Mouse (Mus musculus): Measurements from ENCODE around the gene Fryl.
"Not testable (repeated sequence)": the region's sequence is repeated elsewhere in the genome, so short reads cannot be mapped to it uniquely, and the experiment has no call there.

Gene Fryl

DNA sequence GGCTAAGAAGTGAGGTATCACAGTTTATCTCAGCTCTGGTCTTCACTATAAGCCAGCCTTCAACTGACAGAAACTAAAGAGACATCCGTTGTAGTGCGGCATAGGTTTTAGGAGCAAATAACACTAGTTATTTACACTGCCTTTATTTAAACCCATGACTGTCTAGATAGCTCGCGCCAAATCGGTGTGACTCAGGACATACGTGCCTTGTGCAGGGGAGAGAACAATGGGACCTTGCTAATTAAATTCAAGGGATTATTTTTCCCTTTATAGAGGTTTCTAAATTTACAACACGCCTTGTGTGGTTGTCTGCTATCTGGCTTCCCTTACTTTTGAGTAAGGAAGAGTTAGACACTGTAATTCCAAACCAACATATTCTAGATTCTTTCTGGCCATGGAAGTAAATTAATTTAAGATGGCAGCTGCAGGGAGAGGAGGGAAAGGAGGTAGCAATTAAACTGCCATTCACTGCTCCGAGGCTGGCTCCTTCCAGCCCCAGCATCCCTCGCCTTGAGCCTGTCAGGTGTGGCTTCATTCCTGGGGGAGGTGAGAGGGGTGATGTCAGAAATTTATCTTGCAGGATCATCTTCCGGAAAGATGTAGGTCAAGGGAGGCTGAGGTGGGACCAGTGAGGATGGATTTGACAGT, 154.0 kb downstream of the Fryl start:
- no peak for DNase-seq (ENCODE audit: low spot score)

DNA sequence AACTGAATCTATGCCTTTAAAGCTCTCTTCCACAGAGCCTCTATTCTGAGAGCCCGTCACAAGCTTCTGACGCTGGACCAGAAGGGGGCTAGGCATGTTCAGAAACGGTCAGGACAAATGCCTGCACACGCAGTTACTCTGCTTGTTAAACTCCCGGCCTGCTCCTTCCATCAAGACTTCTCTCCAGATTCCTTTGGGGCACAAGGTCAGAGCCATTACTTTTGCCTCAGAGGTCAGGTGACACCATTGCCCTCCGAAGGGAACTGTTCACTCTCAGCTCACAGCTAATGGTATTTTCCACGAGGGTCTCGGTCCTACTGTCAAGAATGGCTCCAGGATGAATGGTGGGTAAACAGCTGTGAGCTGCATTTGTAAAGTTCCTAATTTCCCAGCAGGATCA, 164.2 kb downstream of the Fryl start:
- DNase-seq (ENCODE audit: low spot score) = no peak

DNA sequence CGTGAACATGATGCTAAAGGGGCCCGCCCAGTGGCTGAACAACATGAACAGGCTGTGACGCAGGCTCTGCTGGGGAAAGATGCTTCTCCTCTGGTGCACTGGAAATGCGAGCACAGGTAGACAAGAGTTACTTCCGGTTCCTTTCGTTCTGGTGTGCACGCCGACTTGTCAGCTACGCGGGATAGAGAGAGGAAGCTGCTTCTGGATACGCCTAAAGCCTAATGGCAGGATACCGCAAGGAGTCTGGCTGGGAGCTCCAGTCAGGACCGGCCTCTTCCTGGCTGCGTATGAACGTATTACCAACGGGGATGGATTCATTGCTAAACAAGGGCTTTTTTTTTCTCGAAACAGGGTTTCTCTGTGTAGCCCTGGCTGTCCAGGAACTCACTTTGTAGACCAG, 167.3 kb downstream of the Fryl start:
- DNase-seq (ENCODE audit: low spot score) = no peak

DNA sequence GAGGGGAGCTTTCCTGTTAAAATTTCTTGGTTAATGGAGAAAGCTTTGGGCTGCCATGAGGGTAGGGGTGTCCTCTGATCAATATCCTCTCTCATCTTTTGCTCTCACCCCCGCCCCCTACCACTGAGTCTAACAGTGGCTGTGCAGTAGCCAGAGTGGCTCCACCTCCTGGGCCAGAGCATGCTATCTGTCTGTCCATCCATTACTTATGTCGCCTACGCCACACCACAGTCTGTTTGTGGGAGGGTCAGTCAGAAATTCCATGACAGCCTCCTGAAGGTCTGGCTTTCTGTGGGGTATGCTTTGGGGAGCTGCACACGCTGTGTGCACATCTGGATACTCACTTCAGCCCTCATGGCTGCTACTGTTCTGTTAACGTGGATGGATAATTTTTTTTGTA, 174.9 kb downstream of the Fryl start:
- DNase-seq (ENCODE audit: low spot score) = no peak

DNA sequence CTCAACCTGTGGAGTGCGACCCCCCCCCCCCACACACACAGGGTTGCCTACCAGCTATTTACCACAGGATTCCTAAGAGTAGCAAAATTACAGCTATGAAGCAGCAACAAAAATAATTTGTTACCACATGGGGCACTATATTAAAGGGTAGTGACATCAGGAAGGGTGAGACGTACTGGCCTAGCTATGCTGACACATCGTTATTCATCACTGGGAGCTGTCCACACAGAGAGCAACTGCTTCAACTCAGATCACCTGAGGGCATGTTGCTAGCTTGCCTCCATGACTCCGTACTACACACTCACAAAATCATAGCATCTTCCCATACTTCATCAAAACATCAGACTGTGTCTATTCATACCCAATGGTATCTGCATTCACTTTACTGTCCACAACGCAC, 176.6 kb downstream of the Fryl start:
- no peak for DNase-seq (ENCODE audit: low spot score)

DNA sequence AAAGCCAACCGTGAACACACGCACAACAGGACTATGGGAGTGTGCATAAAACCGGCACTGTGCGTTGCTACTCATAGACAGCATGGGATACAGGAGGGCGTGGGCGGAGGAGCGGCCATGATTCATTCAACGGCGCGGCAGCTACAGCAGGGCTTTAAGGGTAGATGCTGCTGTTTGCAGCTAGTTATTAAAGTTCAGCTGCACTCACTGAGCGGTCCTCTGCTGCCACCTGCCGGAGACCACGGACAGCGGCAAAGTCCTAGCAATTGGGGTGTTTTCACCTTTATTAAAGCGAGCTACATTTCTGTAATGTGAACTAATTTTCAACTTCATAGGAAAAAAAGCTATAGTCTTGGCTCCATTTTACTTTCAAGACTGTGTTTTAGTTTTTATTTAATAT, 185.1 kb downstream of the Fryl start:
- peak; percentile 42 for DNase-seq (ENCODE audit: low spot score)

DNA sequence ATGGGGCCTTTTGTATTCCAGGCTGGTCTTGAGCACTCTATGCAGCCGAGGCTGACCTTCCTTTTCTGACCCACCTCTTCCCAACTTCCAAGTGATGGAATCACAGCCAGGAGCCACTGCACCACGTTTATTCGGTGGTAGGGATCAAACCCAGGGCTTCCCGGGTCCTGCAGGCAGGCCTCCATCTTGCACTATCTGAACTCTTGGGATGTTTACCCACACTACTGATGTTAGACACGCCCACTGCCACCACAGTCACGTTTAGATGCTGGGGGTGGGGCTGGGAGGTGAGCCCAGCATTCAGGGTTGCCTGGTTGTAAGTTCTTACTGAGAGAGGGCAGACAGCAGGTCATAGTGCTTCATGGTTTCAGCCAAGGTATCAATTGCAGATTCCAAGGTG, 189.5 kb downstream of the Fryl start:
- DNase-seq (ENCODE audit: low spot score) = no peak

DNA sequence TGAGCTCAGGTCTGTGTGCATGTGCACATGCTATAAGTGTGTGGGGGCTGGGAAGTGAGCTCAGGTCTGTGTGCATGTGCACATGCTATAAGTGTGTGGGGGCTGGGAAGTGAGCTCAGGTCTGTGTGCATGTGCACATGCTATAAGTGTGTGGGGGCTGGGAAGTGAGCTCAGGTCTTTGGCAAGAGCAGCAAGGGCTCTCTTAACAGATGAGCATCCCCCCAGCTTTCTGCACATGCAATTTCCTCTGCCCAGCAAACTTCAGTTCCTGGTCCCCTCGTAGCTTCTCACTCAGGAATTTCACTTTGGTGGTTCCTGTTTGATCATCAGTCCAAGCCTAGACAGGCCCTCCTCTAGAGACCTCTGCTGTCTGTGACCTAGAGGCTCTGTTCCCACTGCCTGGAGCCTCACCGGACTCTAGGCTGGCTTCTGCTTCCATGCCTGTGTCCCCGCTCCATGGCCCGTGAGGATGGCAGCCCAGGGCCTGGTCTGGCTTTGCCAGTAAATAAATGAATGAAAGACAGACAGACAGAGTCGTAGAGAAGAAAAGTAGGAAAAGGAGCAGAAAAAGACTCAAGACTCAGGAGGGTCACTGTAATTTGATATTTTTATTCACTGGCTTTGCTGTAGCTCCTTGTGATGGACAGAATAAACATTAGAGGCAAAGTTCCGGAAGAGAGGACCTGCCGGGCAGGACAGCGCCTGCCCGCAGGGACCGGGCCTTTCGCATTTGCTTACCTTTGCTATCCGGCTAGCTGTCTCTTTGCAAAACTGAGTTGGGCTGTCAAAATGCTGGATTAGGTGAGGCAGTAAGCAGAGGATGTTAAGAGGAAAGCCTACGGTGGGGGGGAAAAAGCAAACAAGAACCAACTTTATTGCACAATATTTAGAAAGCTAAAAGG, 192.4 kb downstream of the Fryl start:
- no peak for DNase-seq (ENCODE audit: low spot score)

DNA sequence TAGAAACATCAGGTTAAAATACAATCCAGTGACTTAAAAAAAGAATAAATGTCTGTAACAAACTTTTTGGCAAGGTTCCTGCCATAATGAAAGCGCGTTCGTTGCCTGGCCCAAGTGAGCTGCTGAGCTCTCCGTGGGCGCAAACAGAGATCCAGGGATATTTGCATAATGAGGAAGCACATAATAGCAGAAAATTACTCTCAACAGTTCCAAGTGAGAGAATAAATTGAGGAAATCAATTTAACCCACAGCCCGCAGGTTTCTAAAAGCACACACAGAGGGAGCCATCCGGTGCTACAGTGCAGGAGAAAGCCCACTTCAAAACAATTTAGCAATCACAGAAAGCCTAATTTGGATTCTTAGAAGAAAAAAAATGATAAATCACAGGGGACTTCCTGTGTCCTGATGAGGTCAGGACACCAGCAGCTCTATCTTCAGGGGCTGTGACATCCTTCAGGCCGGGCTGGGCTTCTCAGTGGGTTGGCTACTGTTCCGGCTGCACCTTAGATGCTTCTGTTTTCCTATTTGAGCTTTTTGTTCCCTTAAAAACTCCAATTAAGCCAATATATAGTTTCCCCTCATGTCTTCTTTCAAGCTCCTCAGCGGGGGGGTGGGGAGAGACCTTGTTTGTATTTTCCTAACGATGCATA, 194.8 kb downstream of the Fryl start:
- no peak for DNase-seq (ENCODE audit: low spot score)

DNA sequence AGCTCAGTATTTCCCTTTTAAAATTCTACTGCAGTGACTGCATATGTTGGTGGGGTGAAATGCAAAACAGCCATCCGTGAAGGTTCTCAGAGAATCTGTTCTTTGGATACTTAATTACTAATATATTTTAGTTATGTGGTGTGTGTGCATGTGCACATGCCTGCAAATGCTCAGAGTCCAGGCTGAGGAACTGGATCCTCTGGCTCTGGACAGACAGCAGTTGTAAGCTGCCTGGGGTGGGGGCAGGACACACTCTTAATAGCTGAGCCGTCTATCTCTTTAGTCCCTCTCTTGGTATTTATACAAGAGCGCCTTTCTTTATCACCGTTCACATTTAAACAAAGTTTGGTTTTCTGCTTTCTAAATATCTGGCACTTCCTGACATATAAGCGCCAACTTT, 199.5 kb downstream of the Fryl start:
- DNase-seq (ENCODE audit: low spot score) = no peak

DNA sequence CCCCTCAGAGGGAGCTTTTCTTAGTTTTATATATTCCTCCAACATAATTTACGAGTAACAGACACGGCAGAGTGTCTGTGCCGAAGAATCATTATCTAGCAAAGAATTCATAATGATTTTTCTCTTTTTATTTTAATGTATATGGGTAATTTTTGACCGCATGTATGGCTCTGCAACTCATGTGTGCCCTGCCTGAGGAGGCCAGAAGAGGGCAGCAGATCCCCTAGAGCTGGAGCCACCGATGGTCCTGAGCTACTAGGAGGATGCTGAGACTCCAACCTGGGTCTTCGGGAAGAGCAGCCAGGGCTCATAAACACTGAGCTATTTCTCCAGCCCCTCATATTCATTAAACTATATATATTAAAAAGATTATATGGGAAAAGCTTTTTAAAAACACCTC, 200.0 kb downstream of the Fryl start:
- DNase-seq (ENCODE audit: low spot score) = no peak

DNA sequence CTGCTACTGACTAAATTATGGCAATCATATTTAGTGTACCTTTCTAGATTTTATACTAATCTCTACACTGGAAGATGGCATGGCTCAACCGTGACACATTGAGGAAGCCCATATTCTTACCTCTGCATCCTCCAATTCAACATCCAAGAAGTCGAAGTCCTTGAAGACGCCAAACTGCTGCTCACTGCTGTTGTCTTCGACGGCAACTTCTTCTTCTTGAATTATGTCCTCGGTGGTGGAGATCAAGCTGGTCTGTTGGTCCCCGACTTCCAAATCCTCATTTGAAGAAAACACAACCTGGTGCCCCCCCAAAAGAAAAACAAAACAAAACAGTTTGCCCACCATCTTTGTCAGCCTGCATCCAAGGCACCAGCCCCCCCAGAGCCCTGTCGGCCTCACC, 202.5 kb downstream of the Fryl start:
- DNase-seq (ENCODE audit: low spot score) = no peak

DNA sequence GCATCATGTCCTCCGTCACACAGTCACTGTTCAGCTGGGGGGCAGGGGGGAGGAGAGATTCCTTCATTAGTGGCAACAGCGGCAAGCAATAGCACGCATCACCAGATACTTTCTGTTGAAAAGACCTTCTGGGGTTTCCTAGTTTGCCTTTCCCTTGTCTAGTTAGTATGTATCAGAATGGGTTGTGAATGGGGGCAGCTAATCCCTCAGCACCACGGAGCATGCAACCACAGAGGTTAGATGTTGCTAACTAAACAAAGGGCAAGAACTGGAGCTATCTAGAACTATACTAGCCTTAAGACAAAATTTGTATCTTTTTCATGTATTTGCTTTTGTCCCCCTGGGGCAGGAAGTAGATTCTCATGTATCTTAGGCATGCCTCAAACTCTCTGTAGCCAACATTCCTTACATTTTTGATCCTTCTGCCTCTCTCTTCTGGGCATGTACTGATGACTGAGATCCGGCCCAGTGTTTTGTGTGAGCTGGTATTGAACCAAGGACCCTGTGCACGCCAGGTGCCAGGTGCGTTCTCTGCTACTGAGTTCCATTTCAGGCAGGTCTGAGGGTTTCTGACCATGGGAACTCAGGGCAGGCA, 208.7 kb downstream of the Fryl start:
- no peak for DNase-seq (ENCODE audit: low spot score)

DNA sequence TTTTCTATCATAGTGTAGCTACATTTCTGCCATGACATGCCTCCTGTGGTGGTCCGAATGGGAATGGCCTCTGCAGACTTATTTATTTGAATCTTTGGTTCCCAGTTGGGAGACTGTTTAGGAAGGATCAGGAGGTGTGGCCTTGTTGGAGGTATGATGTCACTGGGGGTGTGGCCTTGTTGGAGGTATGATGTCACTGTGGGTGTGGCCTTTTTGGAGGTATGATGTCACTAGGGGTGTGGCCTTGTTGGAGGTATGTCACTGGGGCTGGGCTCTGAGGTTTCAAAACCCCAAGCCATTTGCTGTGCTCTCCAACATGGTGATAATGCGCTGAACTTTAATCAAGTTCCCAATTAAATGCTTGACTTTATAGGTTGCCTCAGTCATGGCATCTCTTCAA, 212.4 kb downstream of the Fryl start:
- no peak for DNase-seq (ENCODE audit: low spot score)

DNA sequence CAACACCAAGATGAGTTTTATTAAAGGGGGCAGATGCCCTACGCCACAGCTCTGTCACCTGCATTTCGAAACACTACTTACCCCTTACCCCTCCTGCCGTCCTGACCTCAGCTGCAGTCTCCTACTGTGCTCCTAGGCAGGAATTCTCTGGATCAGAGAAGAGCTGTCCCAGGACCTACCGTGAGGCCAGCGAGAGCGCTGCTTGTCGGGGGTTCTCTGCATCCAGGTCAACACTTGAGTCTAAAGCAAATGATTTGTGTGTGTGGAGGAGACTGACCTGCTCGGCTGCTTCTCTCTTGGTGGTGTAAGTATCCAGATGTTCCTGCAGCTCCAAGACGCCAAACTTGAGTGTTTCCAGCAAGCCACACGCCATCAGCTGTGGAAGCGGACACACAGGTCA, 223.9 kb downstream of the Fryl start:
- no peak for DNase-seq (ENCODE audit: low spot score)

DNA sequence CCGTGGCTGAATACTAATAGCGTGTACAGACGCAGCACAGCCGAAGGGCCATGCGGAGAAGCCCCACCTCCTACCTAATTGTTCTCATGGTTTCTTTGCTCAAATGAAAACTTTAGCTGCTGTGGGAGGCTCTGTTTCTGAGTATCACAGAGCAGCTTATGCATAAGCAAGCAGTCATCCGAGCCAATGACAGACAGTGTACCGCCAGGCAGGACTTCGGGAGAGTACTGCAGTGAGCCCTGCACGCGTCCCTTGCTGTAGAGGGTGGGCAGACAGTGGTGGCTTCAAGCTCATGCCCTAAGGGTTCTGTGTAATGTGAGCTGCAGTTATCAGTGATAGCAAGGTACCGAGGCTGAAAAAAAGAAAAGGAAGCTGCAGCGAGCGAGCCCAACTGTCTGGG, 227.8 kb downstream of the Fryl start:
- DNase-seq (ENCODE audit: low spot score) = no peak

DNA sequence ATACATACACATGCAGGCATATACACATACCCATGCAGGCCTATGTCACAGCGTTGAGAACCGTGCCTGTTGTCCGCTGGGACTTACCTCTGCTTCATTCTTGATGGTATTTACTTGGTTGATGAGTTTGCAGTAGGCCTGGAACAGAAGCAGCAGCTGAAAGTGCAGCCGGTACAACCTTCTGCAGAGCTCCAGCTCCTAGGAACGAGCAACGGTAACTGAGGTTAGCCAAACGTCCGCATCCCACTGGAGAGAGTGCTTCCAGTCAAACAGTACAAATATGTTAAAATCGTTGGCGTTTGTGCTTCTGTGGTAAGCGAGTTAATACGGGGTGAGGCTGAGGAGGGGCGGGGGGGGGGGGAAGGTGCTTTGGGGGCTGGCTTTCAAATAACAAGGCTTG, 232.6 kb downstream of the Fryl start:
- DNase-seq (ENCODE audit: low spot score) = no peak

DNA sequence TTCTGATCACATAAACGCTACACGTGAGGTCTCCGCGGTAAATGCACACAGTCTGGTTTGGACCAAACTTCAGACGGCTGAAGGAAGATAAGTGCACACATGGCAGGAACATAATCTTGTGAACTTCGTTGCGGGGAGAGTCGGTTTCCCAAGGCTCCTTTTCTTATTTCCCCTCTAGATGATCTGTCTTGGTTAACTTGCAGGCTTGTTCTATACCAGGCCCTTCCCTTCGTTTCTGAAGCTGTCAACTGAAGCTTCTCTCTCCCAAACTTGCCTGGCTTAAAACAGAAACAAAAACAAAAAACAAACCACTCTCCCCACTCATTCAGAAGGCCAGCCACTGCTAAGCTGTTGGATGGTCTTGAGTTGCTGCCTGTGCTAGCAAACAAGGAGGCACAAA, 241.7 kb downstream of the Fryl start:
- DNase-seq (ENCODE audit: low spot score) = no peak

DNA sequence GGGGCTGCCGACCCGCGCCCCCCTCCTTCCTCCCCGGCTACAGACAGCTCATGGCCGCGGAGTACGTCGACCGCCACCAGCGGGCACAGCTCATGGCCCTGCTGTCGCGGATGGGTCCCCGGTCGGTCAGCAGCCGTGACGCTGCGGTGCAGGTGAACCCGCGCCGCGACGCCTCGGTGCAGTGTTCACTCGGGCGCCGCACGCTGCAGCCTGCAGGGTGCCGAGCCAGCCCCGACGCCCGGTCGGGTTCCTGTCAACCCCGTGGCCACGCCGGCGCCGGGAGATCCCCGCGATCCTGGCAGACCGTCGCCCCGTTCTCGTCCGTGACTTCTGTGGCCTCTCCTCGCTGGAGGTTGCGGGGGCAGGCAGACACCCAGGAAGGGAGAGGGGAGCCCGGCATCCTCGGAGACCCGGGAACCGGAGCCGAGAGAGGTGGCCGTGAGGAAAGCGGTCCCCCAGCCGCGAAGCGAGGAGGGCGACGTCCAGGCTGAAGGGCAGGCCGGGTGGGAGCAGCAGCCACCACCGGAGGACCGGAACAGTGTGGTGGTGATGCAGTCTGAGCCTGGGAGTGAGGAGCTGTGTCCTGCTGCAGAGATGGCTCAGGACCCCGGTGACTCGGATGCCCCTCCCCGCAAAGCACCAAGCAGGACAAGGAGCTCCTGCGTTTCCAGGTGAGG, 242.7 kb downstream of the Fryl start:
- not testable (repeated sequence) for DNase-seq (ENCODE audit: low spot score)

DNA sequence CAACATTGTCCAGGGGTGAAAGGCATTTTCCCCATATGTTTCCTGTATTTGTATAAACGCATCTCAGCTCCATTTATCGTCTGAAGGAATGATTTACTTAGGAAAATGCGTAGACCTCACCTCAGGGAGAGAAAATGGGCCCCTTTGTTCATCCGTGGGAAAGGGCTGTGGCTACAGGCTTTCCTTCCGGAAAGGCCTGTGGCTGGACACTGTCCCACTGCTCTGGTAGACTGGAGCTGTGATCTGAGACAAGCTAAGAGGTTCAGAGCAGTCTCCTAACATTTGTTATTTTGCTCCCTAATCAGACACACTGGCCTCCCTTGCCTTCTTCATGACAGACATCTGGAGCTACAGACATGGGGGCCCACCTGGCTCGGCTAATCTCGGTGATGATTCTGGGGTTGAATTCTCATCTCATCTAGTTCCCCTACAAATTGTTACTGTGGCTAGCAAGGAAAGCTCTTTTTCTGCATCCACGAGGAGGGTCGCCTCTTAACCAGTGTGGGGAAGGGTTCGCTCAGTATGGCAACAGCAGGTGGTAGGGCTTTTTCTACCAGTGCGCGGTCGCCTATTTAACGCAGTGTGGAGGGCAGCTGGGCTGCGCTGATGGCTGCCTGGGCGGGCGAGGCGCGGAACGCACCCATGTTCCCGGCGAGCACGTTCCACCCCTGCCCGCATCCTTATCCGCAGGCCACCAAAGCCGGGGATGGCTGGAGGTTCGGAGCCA, 243.4 kb downstream of the Fryl start:
- DNase-seq (ENCODE audit: low spot score) = not testable (repeated sequence)

DNA sequence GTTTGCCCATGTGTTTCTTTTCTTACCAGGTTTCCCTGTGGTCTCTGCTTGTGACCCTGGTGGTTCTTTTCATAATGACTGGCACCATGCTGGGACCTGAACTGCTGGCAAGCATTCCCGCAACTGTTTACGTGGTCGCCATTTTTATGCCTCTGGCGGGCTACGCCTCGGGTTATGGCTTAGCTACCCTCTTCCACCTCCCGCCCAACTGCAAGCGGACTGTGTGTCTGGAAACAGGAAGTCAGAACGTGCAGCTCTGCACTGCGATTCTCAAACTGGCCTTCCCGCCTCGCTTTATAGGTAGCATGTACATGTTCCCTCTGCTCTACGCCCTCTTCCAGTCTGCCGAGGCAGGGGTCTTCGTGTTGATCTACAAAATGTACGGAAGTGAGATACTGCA, 244.6 kb downstream of the Fryl start:
- not testable (repeated sequence) for DNase-seq (ENCODE audit: low spot score)

DNA sequence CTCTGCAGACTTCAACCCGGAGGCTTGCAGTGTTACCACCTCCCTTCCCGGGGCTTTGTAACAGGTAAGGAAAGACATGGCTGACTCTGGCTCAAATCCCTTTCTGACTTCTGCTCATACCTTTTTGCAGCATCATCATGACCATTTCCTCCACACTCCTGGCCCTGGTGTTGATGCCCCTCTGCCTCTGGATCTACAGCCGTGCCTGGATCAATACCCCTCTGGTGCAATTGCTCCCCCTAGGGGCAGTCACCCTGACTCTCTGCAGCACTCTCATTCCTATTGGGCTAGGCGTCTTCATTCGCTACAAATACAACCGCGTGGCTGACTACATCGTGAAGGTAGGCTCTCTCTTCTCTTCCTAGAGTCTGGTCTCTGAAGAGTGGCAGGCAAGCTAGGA, 248.2 kb downstream of the Fryl start:
- DNase-seq (ENCODE audit: low spot score) = peak; percentile 27
